Mouse (Mus musculus) effector memory CD4-positive, alpha-beta T cell, adult 7 months (primary cell): Measurements from ENCODE around the gene Sp110. TPM values are rescaled to one million over a fixed set of nuclear protein-coding genes. Genes with fewer than 3 reads are reported as not detected.

Source experiments
- polyA plus RNA-seq: library from polyadenylated mRNA; unstranded; fragments of 100-300 nt; shearing (Covaris generic); gene quantifications from one replicate; pipeline ENCODE4 v1.2.1, GENCODE M21; 2017

Sp110 gene
- 166 TPM for polyA plus RNA-seq

GRCm38 (mm10) chr1:85598271-85599012 is at the start of gene Sp110:
TSS of gene Sp110 (minus strand) at chr1:85598817.

GRCm38 (mm10) chr1:85600078-85600477 is 1.5 kb upstream of the Sp110 start, which contains the start of gene Sp140:
TSS of gene Sp140 (plus strand) at chr1:85600378.

GRCm38 (mm10) chr1:85575376-85575775 is 23.2 kb downstream of the Sp110 start, which contains the start of gene G530012D18Rik:
TSS of gene G530012D18Rik (plus strand) at chr1:85575676.

Other genes starting within 250 kb of the Sp110 start
- not detected for gene G530012D18Rik, start 23.1 kb downstream of the Sp110 start, polyA plus RNA-seq
- 35.6 TPM for gene Sp140, start 1.6 kb upstream of the Sp110 start, polyA plus RNA-seq
- gene Sp100, start 51.2 kb upstream of the Sp110 start, polyA plus RNA-seq = 509 TPM
- 27.2 TPM for gene A630001G21Rik, start 179.8 kb upstream of the Sp110 start, polyA plus RNA-seq
- 160 TPM for gene Cab39, start 194.6 kb upstream of the Sp110 start, polyA plus RNA-seq